Mouse (Mus musculus): ENCODE data around the gene Ankrd44. TPM values are rescaled to one million over a fixed set of nuclear protein-coding genes. Genes with fewer than 3 reads are reported as not detected.

The Ankrd44 gene
- polyA plus RNA-seq, 1 experiment from 2014 or later, result 33.0 TPM

GRCm38 (mm10) chr1:54744171-54744570 lies 182.0 kb downstream of the Ankrd44 start:
- 82% methylated on average over 5 of the region's 5 CpGs for WGBS (ENCODE audit: missing documents)

GRCm38 (mm10) chr1:54743072-54743471 lies 183.1 kb downstream of the Ankrd44 start:
- Histone ChIP-seq H3K36me3 (ENCODE audit: inconsistent target) (peaks cover 13% of the 10 kb centered on the region), H3K27ac (no peak overlapping the region), H3K4me3 (ENCODE audit: inconsistent target) (no peak overlapping the region), H3K79me2 (ENCODE audit: inconsistent target) (no peaks in the 10 kb centered on the region)
- 96% methylated on average over 8 of the region's 8 CpGs for WGBS (ENCODE audit: missing documents)

More at GRCm38 (mm10) chr1:54744171-54744570, 182.0 kb downstream of the Ankrd44 start:
- no peaks in the 10 kb centered on the region for H3K79me2 ChIP-seq (ENCODE audit: inconsistent target)
- H3K4me3 ChIP-seq (ENCODE audit: inconsistent target), result no peak overlapping the region
- peaks cover 13% of the 10 kb centered on the region for H3K36me3 ChIP-seq (ENCODE audit: inconsistent target)
- no peak overlapping the region for H3K27ac ChIP-seq

- 95% methylated on average over 5 of the region's 5 CpGs for WGBS (ENCODE audit: missing documents)
- peaks cover 13% of the 10 kb centered on the region for H3K36me3 ChIP-seq (ENCODE audit: inconsistent target)
These were observed 185.3 kb downstream of the Ankrd44 start for GRCm38 (mm10) chr1:54740936-54741335.

GRCm38 (mm10) chr1:54737472-54737871 lies 188.7 kb downstream of the Ankrd44 start:
- Histone ChIP-seq H3K27ac (no peak overlapping the region), H3K36me3 (ENCODE audit: inconsistent target) (peaks cover 18% of the 10 kb centered on the region; the same call in 1 of the 2 replicates), H3K79me2 (ENCODE audit: inconsistent target) (no peaks in the 10 kb centered on the region), H3K4me3 (ENCODE audit: inconsistent target) (no peak overlapping the region)
- 96% methylated on average over 3 of the region's 3 CpGs for WGBS (ENCODE audit: missing documents)

More at GRCm38 (mm10) chr1:54740936-54741335, 185.3 kb downstream of the Ankrd44 start:
- H3K79me2 ChIP-seq (ENCODE audit: inconsistent target), result no peaks in the 10 kb centered on the region
- H3K4me3 ChIP-seq (ENCODE audit: inconsistent target), result no peak overlapping the region
- H3K27ac ChIP-seq, result no peak overlapping the region

- no peak overlapping the region for H3K27ac ChIP-seq
These were observed 191.1 kb downstream of the Ankrd44 start for GRCm38 (mm10) chr1:54734917-54735664.

GRCm38 (mm10) chr1:54729316-54729715 lies 196.9 kb downstream of the Ankrd44 start:
- Histone ChIP-seq H3K36me3 (ENCODE audit: inconsistent target) (peaks cover 45% of the 10 kb centered on the region), H3K79me2 (ENCODE audit: inconsistent target) (no peaks in the 10 kb centered on the region), H3K27ac (no peak overlapping the region), H3K4me3 (ENCODE audit: inconsistent target) (no peak overlapping the region)
- 86% methylated on average over 5 of the region's 5 CpGs for WGBS (ENCODE audit: missing documents)

More at GRCm38 (mm10) chr1:54734917-54735664, 191.1 kb downstream of the Ankrd44 start:
- Histone ChIP-seq H3K79me2 (ENCODE audit: inconsistent target) (no peaks in the 10 kb centered on the region), H3K36me3 (ENCODE audit: inconsistent target) (peaks cover 21% of the 10 kb centered on the region), H3K4me3 (ENCODE audit: inconsistent target) (no peak overlapping the region)
- 78% methylated on average over 15 of the region's 17 CpGs for WGBS (ENCODE audit: missing documents)

- WGBS (ENCODE audit: missing documents), result 96% methylated on average over 2 of the region's 2 CpGs
These were observed 199.6 kb downstream of the Ankrd44 start for GRCm38 (mm10) chr1:54726555-54726954.

GRCm38 (mm10) chr1:54716921-54717320 lies 209.3 kb downstream of the Ankrd44 start:
- Histone ChIP-seq H3K4me3 (ENCODE audit: inconsistent target) (no peak overlapping the region), H3K36me3 (ENCODE audit: inconsistent target) (peaks cover 18% of the 10 kb centered on the region; the same call in 1 of the 2 replicates), H3K27ac (no peak overlapping the region), H3K79me2 (ENCODE audit: inconsistent target) (no peaks in the 10 kb centered on the region)
- 94% methylated on average over 6 of the region's 6 CpGs for WGBS (ENCODE audit: missing documents)

More at GRCm38 (mm10) chr1:54726555-54726954, 199.6 kb downstream of the Ankrd44 start:
- no peak overlapping the region for H3K4me3 ChIP-seq (ENCODE audit: inconsistent target)
- peaks cover 52% of the 10 kb centered on the region; the same call in 1 of the 2 replicates for H3K36me3 ChIP-seq (ENCODE audit: inconsistent target)
- no peak overlapping the region for H3K27ac ChIP-seq
- H3K79me2 ChIP-seq (ENCODE audit: inconsistent target), result no peaks in the 10 kb centered on the region

- 93% methylated on average over 8 of the region's 8 CpGs for WGBS (ENCODE audit: missing documents)
- Histone ChIP-seq H3K36me3 (ENCODE audit: inconsistent target) (peaks cover 12% of the 10 kb centered on the region; the same call in 1 of the 2 replicates), H3K79me2 (ENCODE audit: inconsistent target) (no peaks in the 10 kb centered on the region), H3K4me3 (ENCODE audit: inconsistent target) (no peak overlapping the region), H3K27ac (no peak overlapping the region)
These were observed 211.0 kb downstream of the Ankrd44 start for GRCm38 (mm10) chr1:54715061-54715760.

GRCm38 (mm10) chr1:54713231-54714173 lies 212.7 kb downstream of the Ankrd44 start:
- WGBS (ENCODE audit: missing documents), result 96% methylated on average over 11 of the region's 11 CpGs
- H3K4me3 ChIP-seq (ENCODE audit: inconsistent target), result no peak overlapping the region
- peaks cover 12% of the 10 kb centered on the region; the same call in 1 of the 2 replicates for H3K36me3 ChIP-seq (ENCODE audit: inconsistent target)
- H3K79me2 ChIP-seq (ENCODE audit: inconsistent target), result no peaks in the 10 kb centered on the region
- no peak overlapping the region for H3K27ac ChIP-seq

GRCm38 (mm10) chr1:54711568-54711967 lies 214.6 kb downstream of the Ankrd44 start:
- Histone ChIP-seq H3K4me3 (ENCODE audit: inconsistent target) (no peak overlapping the region), H3K79me2 (ENCODE audit: inconsistent target) (no peaks in the 10 kb centered on the region), H3K36me3 (ENCODE audit: inconsistent target) (0 out of 2 replicates have a peak, but pooled peaks cover 6% of the 10 kb centered on the region), H3K27ac (no peak overlapping the region)
- WGBS (ENCODE audit: missing documents), result 23% methylated on average over 3 of the region's 3 CpGs

GRCm38 (mm10) chr1:54710550-54710949 lies 215.6 kb downstream of the Ankrd44 start:
- WGBS (ENCODE audit: missing documents), result 25% methylated on average over 1 of the region's 1 CpGs
- Histone ChIP-seq H3K4me3 (ENCODE audit: inconsistent target) (no peak overlapping the region), H3K27ac (no peak overlapping the region), H3K79me2 (ENCODE audit: inconsistent target) (no peaks in the 10 kb centered on the region), H3K36me3 (ENCODE audit: inconsistent target) (0 out of 2 replicates have a peak, but pooled peaks cover 6% of the 10 kb centered on the region)

- Histone ChIP-seq H3K27ac (no peak overlapping the region), H3K36me3 (ENCODE audit: inconsistent target) (0 out of 2 replicates have a peak, but pooled peaks cover 6% of the 10 kb centered on the region), H3K4me3 (ENCODE audit: inconsistent target) (no peak overlapping the region), H3K79me2 (ENCODE audit: inconsistent target) (no peaks in the 10 kb centered on the region)
- WGBS (ENCODE audit: missing documents), result 93% methylated on average over 8 of the region's 8 CpGs
These were observed 218.2 kb downstream of the Ankrd44 start for GRCm38 (mm10) chr1:54707888-54708565.

All from macrophage (primary cell).